Mouse (Mus musculus): ENCODE results near the gene Sufu.
A peak's percentile ranks its signal among the peaks of the same experiment; 100 is the strongest.

Sufu gene

DNA sequence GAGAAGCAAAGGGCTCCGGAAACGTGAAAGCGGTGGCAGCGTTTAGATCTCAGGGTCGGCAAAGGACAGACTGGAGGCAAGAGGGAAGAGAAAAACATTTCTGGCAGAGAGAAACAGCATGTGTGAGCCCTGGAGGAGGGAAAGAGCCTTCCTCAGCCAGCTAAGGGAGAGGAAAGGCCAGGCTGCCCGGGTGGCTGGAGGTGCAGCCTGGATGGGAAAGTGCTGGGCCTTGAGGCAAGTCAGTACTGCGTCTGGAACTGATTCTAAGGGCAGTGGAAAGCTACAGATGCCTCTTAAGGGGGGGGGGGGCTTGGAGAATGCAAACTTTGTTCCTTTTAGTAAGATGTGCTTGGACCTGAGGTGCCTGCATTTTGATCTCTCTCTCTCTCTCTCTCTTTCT, 37.0 kb downstream of the Sufu start:
- no peak for DNase-seq (ENCODE audit: low spot score)

DNA sequence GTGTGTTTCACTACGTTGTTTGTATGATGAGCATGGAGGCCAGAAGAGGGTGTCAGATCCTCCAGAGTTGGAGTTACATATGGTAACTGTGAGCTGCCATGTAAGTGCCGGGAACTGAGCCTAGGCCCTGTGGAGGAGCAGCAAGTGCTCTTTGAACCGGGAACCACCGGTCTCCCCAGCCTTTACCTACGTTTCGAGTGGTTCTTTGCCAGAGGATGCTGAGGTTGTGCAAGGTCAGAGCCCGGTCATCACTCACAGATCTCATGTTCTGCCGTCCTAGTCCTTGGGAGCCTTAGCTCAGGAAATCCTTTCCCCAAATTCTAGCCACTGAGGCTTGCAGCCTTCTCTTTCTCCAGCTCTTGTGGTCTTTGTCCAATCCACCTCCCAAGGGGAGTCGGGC, 37.5 kb downstream of the Sufu start:
- no peak for DNase-seq (ENCODE audit: low spot score)

DNA sequence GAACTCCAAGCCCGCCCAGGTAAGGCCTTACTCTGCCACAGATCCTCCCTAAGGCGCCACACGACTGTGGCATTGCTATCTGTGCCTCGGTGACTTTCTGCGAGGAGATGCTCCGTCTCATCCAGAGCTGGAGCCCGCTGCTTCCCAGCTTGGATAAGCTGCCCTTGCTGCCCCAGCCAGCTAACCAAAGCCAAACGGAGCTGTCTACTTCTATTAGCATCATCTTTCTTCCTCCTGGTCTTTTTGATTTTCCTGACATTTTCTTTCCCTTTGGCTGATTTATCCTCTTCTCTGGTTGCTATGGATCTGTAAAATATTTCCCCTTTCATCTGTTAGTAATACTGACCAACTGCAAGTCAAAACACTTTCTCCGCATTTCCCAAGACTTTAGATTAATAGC, 37.9 kb downstream of the Sufu start:
- no peak for DNase-seq (ENCODE audit: low spot score)

DNA sequence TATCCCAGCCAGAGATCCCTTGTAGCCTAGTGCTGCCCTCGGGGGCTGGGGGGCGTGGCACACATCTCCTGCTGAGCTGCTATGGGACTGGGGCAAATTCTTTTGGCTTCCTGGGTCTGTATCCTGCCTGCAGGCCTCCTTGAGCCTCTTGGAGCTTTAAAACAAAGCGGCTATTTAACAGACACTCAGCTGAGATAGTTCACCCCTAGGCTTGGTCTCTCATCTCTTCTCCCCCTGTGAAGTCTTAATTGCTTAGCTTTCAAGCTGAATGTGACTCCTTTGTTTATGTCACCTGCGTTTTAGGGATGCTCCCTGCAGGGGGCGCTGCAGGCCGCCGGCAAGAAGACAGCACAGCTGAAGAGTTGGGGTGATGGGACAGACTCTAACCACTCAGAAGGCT, 38.8 kb downstream of the Sufu start:
- no peak for DNase-seq (ENCODE audit: low spot score)

DNA sequence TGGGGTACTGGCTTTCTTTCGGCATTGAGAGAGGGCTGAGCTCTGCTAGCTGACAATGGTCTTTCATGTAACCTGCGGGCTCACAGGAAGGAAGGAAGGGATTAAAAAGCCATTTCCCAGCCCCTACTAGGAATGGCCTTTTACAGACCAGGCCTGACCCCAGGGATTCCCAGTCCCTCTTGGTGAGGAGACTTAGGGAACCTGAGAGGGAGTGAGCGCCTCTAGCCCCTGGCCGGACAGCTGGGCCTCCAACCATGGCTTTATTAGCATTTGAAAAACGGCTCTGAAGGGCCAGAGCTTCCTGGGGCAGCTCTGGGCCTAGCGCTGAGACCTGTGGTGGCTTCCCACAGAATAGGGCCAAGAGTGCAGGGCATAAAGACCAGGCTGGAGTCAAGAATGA, 46.8 kb downstream of the Sufu start:
- DNase-seq (ENCODE audit: low spot score): no peak

DNA sequence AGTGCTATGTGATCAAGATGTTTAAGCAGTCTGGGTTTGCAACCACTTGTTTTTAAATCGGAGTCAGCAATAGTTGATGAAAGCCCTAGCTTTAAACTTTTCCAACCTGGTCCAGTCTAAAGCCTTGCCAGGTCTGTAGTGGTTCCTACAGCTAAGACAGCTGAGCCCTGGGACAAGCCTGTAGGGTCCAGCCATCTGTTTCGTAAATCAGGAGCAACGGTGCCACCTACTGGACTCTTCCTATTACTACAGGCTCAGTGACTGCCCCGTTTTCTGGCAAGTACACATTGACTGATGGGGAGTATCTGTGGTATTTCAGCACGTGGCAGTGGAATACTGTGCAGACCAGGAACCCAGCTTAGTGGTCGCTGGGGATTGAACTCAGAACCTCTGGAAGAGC, 47.5 kb downstream of the Sufu start:
- DNase-seq (ENCODE audit: low spot score): peak; percentile 55

DNA sequence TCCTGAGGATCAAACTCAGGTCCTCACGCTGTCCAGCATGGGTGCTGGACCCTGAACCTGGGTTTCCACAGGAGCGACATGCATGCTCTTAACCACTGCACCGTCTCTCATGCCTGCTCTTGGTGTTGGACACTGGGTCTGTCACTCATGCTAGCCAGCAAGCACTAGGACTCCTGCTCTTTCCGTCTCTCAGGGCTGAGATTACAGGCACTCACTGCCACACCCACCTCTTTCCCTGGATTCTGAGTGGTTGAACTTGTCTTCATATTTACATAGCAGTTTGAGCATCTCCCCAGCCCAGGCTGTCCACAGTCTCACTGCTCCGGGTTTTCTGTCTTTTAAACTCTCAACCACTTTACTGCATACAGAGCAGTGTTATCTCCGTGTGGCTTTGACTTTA, 48.9 kb downstream of the Sufu start:
- DNase-seq (ENCODE audit: low spot score): no peak

DNA sequence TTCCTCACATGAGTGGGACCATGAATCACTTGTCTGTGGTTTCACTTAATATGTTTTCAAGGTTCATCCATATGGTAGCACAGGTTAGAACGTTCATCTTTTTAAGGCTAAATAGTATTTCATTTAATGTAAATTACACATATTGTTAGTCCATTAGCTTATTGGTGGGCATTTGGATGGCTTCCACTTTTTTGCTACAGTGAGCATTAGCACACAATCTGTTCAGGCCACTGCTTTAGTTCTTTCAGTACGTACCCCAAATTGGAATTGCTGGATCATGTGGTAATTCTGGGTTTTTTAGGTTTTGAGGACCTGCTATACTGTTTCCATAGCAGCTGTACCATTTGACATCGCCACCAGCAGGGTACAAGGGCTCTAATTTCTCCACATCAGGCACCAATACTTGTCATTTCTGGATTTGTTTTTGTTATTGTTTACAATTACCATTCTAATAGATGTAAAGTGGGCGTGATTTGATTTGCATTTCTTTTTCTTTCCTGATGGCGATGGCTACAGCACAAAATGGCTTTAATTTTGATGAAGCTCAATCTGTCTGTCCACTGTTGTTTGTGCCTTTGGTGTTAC, 49.8 kb downstream of the Sufu start:
- DNase-seq (ENCODE audit: low spot score): no peak

DNA sequence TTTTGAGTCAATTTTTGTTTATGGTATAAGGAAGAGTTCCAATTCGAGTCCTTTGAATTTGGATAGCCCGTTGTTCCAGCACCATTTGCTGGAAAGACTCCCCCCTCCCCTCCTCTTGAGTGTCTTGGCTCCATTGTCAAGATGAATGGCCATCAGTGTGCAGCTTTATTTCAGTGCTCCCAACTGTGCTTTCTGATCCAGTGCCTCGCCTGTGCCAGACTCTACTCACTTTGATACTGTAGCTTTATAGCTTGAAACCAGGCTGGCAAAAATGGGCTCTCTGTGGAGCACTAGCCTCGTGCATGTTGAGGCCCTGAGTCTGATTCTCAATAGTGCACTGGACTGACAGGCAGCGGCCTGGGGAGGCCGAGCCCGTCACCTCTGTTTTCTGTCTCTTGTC, 50.4 kb downstream of the Sufu start:
- no peak for DNase-seq (ENCODE audit: low spot score)

DNA sequence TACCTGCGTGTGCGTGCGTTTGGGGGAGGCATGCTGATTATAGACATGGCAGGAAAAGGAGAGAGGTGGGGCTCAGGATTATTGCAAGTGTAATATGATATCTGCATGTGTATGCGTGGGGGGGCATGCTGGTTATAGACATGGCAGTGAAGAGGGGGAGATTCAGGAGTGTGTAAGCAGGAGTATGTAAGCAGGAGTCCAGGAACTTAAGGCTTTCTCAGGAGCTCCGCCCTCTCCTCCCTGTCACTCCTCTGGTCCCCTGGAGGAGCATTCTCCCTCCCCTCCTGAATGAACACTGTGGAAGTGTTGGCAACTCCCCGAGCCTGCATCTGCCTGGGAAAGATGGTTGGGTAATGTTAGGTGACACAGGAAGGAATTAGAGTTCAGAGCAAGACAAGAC, 51.2 kb downstream of the Sufu start:
- DNase-seq (ENCODE audit: low spot score): no peak

DNA sequence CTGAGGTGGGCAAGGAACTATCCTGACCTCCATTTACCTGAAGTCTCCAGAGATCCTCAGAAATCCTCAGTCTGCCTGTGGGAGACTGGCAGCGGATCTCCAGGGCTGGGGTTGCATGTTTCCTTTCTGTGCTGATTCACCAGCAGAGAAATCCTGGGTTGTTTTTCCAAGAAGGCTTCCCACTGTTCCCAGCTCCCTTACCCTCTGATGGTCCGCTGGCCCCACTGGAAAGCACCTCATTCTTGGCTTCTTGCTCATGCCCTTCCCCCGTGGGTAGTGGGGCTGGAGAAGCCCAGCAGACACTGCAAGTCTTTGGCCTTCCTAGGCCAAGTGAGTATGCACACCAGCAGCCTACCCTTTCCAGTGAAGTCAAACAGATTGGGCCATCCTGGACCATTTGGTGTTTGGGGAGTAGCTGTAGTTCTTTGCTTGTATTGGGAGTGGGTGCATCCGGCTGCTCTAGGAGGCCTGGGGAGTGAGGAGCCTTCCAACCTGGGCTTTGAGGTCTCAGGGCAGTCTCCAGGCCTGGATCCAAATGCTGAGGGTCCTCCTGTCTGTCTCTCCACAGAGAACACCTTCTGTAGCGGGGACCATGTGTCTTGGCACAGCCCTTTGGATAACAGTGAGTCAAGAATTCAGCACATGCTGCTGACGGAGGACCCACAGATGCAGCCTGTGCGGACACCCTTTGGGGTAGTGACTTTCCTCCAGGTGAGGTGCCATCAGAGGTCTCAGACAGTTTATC, 52.7 kb downstream of the Sufu start:
- DNase-seq (ENCODE audit: low spot score): no peak

DNA sequence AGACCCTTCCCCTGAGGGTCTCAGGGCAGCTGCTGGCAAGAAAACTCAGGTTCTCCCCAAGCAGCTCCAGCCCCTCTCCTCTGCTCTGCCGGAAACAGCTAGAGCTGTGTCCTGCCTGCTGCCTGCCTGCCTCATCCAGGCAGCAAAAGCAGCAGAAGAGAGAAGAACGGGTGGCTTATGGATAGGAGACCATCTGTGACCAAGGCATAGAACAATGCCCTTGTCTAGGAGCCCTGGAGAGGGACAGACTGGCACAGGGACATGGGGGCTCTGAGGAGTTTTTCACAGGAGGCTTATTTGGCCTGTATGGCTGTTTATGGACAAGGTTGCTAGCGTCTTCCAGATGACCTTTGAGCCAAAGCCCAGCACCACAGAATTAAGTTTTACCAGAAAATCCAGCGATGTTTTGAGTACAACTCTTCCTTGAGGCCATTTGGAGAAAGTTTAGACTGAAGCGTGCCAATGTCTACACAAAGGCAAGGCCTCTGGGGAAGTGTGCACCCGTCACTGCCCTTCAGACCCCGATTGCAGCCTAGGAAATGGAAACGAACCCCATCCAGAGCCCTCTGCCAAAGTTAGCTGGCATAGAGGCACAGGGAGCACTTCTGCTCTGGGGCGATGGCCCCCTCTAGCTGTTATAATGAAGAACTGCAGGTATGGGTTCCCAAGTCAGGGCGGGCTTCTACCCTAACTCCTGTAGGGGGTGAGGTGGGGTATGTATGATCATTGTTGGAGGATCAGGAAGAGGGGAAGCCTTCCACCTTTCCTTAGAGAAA, 55.5 kb downstream of the Sufu start:
- peak; percentile 49 for DNase-seq (ENCODE audit: low spot score)

DNA sequence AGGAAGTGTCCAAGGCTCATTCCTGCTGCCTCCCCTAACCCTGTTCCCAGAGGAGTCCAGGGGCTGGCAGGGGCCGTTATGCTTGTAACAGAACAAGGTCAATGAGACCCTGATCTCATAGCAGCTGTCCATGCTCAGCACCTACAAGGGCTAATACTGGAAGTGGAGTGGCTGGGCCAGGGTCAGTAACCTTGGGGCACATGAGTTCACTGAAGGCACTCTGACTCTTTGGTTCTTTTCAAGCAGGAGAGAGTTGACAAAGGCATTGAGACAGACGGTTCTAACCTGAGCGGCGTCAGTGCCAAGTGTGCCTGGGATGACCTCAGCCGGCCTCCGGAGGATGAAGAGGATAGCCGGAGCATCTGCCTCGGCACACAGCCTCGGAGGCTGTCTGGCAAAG, 56.2 kb downstream of the Sufu start:
- DNase-seq (ENCODE audit: low spot score): no peak

DNA sequence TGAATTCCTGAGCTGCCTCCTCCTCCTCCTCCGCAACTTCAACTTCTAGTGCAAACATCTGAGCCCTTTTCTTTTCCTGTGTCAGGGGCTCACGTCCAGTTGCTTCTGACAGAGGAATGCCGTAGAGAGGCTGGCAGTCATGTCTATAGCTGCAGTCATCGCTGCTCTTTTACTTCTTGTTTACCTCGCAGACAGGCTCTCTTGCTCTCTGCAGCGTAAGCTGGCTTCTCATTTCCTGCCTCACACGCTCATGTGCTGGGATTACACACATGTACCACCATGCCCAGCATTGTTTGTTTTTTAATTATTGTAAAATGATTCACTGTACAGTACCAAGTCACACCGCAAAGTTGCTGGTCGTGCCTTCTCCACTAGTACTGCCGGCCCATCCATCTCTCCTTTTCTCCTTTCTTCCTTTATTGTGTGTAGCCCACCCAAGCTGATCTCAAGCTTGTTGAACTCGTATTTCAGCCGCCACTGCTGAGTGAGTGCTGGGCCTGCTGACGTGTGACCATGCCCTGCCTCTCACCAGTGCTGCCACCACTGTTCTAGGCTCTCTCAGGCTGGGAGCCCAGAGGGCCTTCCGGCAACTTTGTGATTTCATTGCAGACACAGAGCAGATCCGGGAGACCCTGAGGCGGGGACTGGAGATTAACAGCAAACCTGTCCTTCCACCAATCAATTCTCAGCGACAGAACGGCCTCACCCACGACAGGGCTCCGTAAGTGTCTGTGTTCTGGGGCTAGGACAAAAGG, 57.6 kb downstream of the Sufu start:
- no peak for DNase-seq (ENCODE audit: low spot score)

DNA sequence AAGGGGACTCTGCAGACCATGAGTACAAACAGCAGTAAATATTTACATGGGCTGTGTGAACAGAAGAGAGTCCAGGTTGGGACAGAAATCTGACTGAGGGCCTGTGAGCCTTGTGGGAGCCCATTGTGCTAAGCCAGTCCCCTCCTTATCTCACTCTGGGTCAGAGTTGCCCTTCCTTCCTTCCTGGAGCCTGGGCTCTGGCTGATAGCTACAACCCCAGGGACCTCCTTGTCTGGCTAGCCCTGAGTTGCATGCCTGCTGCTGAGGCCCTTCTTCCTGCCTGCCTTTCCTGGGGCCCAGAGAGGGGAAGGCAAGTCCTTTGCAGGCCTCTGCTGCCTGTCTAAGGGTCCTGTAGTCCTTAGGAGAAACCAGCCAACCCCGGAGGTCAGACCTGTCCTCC, 58.3 kb downstream of the Sufu start:
- DNase-seq (ENCODE audit: low spot score): no peak

DNA sequence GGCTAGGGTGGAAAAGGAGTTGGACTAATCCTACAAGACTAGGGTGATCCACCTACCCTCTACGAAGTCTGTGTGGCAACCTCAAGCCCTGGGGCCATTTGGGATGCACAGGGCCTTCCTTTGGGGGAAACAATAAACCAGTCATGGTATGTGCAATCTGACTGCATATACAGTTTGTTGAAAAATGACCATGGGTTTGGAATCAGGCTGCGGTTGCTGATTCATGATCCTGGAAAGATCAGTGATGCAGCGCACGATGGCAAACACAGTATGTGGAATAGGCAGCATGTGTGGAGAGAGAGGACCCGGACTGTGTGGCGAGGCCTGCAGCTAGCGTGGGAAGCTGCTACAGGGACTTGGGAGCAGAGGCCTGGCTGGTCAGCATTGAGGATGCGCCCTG, 58.9 kb downstream of the Sufu start:
- no peak for DNase-seq (ENCODE audit: low spot score)

DNA sequence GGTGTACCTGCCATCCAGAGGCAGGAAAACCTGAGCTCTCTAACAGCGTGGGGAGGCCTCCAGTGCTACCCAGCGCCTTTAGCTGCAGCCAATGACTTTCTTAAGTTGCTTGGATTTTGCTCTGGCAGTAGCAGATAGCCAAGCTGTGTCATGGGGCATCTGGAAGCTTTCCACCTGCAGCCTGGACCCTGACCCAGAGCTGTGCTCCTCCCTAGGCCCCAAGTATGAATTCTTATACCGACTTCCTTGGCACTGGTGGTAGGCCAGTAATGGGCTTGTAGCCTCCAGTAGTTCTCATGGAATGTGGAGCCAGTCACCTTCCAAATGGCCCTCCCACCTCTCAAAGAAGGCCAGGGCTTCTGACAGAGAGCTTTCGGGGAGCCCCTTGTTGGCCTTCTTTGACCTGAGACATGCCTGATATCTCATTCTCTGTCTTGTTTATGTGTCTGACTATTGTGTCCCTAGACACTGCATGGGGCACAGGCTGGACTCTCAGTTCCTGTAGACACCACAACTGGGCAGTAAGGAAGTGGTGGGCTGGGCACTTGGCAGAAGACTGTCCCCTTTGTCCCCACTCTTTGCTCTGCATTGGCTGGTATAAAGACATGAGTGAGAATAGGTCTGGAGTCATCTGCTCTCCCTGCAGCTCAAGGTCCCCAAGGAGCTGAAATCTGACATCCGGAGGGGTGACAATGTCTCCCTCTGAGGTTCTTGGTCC, 59.5 kb downstream of the Sufu start:
- peak; percentile 49 for DNase-seq (ENCODE audit: low spot score)

DNA sequence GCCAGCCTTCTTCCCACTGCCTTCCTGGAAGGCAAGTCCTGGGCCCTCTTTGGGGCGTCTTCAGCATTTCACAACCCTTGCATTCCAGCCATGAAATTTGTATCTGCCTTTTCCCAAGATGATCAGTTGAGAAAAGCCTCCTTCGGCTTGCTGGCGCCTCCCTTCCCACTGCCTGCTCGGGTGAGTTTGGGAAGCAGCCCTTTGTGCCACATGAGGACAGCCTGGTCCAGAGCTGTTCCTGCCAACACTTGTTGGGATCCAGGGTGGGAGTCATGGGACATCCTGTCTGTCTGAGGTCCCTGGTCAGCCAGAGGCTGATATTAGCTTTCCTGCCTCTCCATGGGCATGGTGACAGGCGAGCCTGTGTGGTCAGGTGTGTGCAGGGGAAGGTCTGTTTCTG, 61.1 kb downstream of the Sufu start:
- no peak for DNase-seq (ENCODE audit: low spot score)

DNA sequence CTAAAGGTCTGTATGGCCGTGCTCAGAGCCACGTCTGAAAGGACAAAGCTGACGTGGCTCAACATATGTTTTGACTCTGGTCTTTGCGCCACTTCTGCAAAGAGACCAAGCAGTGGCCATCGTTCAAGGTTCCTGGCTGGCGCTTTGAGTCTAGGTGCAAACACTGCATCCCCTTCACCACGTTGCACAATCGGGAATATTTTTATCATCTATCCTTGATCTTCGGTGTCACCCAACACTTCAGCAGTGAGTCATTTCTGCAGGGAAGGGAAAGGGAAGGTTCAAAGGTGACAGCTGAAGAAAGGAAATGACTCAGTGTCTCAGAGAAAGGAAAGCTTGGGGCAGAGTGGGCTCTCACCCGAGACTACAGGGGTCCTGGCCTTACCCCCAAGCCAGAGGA, 62.6 kb downstream of the Sufu start:
- no peak for DNase-seq (ENCODE audit: low spot score)

DNA sequence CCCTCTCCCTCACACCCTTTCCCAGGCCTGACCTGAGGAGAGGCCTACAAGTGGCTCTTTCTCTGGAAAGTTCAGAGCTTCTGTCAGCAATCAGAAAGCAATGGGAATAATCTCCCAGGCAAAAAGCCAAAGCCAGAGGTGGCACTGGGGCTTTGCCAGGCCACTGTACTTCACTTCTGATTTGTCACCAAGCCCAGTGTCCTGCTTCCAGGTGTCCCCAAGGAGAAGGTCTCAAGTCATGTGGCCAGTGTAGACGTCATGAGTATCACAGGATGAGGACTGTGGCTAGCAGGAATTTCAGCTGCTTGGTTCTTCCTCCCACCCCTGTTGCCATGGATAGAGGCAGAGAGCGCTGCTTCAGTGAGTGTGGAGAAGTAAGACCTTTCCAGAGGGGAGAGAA, 63.2 kb downstream of the Sufu start:
- no peak for DNase-seq (ENCODE audit: low spot score)

DNA sequence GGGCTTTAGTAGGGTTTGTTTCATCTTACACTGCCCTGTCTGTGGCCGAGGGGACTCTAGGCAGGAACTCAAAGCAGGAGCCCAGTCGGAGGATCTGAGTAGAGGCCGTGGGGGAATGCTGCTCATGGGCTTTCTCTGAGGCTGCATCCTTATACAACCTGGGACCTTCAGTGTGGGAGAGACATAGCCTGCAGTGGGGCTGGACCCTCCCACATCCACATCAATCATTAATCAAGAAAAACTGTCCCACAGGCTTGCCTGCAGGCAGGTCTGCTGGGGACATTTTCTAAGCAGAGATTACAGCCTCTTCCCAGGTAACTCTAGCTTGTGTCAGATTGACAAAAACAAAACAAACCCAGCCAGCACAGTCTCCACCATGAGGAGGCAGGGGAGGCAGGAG, 65.9 kb downstream of the Sufu start:
- no peak for DNase-seq (ENCODE audit: low spot score)

DNA sequence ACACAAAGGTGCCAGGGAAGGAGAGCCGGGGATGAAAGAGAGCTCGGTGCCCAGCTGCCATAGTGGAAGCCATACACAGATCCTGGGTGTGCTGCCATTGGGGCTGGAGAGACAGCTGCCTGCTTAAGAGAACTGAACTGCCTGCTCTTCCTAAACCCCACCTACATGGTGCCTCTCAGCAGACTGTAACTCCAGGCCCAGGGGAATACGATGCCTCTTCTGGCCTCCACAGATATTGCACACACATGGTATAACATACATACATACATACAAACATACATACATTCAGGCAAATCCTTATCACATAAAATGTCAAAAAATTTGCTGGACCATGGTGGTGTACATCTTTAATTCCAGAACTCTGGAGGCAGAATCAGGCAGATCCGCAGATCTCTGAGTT, 66.8 kb downstream of the Sufu start:
- DNase-seq (ENCODE audit: low spot score): no peak

All from ovary, adult 18-20 months (tissue).